Mouse (Mus musculus): Measurements from ENCODE around the gene Snx30. TPM values are rescaled to one million over a fixed set of nuclear protein-coding genes. Genes with fewer than 3 reads are reported as not detected.

The Snx30 gene
- polyA plus RNA-seq, 1 experiment, result 10.2 TPM

DNA sequence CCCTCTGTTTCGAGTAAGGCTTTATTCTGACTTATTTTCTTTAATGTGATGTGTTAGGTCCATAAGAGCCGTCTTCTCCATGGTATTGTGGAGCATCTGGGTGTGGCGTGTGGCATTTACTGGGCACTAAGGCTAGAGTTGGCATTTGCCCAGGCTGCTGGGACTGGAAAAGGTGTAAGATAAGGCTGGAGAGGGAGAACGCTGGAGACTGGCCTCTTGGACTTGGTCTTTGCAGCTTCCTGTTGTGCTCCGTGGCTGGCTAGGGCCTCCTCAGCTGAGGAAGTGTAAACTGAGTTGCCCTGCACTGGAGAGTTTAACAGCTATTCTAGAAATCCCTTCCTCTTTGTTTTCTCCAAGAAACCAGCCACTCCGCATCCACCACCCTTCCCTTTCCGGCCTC is 32.0 kb downstream of the Snx30 start:
- TF ChIP-seq GATA1 (IDR thresholded peaks at IDR 0.05; ENCODE audit: low read length), result no peak

DNA sequence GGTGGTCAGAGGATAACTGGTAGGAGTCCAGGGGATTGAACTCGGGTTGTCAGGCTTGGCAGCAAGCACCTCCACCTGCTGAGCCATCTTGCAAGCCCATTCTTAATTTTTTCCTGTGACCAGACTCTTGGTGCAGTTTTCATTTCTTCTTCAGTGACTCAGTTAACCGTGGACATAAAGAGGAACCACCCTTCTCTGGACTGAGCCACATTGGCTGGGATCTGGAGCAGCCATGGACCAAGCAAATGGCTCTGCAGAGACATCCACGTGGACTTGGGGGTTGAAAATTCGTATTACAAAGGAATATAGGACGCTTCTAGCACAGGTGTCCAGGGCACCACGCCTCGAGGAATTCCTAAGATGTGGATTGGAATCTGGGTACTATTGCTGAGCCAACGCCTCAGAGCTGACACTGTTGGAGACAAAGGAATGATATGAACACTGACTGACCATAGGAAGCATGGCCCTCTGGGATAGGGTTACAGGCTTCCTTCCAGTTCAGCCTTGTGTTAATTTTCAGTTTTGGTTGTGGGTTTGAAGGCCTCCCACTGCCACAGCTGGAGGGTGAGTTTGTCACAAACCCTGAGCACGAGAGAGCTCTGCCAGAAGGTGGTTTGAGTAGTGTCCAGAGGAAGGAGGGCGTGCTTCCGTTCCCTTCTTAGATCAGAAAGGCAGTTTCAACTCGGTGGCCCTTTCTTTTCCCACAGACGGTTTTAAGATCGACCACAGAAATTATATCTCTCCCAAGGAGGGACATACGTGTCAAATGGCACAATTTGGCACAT is 39.0 kb downstream of the Snx30 start:
- TF ChIP-seq GATA1 (IDR thresholded peaks at IDR 0.05; ENCODE audit: low read length), result no peak

DNA sequence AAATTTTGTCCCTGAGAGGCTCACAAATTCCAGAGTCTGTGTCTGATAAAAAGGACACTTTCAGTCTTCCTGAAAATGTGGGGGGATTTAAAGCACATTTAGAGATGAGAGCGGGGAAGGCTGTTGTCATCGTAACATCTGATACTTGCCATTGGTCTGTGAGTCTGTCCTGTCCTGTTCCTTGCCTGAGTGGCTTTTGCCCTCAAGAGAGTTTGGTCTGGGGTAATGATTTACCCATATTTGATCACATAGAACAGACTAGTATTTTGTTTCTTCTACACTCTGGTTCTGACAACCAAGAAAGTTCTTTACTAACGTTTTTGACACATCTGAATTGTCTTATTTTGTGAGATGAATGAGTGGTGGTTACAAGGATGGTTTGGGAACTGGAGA is 39.6 kb downstream of the Snx30 start:
- TF ChIP-seq GATA1 (IDR thresholded peaks at IDR 0.05; ENCODE audit: low read length), result no peak

DNA sequence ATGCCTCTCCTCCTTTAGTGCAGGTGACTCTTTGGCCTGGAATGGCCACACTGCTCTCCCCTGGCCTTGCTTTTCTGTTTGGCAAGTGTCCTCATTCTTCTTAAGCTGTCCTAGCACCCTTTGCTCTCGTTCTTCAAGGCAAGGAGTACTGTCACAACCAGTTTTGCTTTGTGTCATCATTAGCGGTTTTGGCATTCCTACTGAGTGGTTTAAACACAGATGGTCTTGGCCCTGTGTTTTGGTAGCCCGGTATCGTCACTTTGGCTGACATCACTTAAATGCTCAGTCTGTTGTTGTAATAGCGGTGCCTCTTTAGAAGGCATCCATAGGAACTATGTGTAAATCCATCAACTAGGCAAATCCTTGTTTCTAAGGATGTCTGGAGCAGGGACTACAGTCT is 41.8 kb downstream of the Snx30 start:
- TF ChIP-seq GATA1 (IDR thresholded peaks at IDR 0.05; ENCODE audit: low read length), result no peak

DNA sequence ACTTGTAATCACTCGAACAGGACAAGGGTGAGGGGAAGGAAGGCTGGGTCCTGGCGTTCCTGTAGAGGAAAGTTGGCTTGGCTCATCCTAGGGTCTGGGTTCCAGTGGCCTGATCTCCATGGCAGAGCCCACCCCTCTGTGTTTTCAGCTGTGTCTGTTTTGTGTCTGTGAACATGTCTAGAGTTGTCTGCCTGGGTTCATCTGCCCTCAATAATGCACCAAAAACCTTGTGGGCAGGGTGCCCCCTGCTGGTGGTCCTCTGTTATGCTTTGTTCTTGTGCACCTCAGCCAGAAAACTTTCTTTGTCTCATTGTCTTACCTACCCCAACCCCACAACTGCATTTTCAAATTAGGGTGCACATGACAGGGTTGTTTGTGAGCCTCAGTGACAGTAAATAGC is 44.5 kb downstream of the Snx30 start:
- no peak for TF ChIP-seq GATA1 (IDR thresholded peaks at IDR 0.05; ENCODE audit: low read length)

DNA sequence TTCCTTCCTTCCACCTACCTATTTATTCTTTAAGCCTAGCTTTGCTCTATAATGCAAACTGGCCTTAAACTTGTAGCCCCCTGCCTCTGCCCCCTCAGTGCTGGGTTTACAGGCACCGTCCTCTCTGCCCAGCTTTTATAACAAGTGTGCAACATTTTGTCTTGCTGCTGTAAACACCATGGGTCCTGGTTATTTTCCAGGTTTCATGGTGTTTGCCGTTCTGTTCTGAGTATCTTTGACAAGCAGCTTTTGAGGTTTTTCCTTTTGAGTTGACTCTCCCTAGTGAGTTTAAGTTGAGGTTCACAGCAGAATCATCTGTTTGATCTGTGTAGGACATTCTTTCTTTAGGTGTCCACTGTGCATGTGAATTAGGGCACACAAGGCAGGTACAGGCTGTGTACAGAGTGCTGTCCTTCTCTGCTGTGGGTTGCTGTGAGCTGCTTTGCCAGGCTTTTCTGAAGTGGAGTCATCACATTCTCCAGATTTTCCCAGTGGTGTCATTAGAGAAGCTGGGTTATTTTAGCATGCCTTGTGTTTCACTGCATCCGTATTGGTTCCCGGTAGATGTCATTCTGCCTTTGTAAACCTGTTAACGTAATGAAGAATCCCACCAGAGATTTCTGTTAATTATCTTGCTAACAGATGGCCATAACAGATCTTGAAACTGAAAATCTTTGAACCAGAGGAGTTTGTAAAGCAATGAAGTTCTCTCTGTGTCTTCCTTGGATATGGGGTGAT is 45.4 kb downstream of the Snx30 start:
- TF ChIP-seq GATA1 (IDR thresholded peaks at IDR 0.05; ENCODE audit: low read length), result no peak

DNA sequence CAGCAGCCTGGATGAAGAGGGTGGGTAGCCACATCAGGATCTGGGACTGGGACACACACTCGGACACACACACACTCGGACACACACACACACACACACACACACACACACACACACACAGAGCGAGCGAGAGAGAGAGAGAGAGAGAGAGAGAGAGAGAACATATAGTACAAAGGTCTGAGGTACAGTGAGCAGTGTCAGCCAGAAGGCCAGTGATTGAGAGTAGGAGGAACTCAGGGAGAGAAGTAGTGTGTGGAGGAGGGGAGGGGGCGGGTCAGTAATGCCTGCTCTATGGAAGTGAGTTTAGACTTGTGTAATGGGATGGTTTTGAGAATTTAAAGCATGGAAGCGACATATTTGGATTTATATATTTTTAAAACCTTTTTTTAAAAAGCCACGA is 47.5 kb downstream of the Snx30 start:
- no peak for TF ChIP-seq GATA1 (IDR thresholded peaks at IDR 0.05; ENCODE audit: low read length)

DNA sequence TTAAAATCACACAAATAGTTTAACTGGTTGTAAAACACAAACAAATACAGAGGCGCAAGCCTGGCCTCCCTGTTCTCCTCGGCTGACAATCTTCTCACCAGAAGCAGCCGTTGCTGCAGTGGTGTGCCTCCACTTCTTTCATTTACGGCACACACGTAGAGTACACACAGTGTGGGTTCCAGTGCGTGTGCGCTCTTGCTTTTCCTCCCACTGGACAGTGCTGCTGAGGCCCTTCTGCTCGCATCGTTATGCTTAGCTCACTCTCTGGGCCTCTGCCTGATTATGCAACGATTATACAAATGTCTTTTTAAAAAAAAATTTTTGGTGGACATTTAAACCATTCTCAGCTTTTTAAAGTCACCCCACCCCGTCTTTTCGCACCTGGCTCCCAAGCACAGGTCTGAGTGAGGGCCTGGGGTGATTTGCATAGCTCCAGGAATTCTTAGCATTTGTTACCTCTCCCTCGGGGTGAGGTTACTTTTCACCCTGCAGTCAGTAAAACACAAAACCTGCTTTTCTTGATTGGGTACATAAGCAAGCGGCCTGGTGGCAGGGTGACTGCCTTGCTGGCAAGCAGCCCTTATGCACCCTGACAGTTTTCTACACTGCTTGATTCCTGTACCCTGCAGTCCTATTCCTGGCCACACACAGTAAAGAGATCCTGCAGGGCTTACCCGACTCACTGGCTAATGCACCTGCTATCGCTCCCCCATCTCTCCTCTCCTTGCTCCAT is 54.2 kb downstream of the Snx30 start:
- TF ChIP-seq GATA1 (IDR thresholded peaks at IDR 0.05; ENCODE audit: low read length), result no peak

DNA sequence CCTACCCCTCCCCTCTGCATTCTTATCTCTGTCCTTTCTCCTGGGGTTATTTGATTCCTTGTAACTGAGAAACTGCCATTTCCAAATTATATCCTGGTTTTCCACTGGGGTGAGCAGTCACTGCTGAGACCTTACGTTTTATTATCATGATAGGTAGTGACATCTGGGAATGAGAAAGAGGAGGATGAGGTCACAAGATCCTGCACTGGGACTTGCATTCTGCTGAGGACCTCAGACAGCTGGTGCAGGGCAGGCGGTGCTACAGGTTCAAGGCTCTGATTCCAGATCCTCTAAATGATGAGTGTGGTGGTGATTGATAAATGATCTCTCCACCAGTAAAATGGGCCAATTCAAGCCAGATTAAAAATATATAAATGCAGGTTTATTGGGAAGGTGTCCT is 54.8 kb downstream of the Snx30 start:
- TF ChIP-seq GATA1 (IDR thresholded peaks at IDR 0.05; ENCODE audit: low read length), result no peak

DNA sequence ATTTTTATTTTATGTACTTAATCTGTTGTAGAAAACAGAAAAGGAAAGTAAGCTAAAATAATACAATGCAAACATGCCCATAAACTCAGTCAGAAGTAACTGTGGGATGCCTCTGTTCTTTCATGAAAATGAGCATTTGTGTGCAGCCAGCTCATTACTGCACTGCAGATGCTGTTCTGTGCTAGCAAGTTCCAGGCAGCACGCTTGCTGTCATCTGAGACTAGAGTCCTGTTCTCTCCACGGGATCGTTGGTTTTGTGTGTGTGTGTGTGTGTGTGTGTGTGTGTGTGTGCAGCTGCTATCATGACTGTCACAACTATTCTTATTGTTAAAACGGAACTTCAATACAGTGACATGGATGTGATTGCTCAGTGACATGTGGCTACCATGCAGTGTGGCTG is 56.2 kb downstream of the Snx30 start:
- no peak for TF ChIP-seq GATA1 (IDR thresholded peaks at IDR 0.05; ENCODE audit: low read length)

DNA sequence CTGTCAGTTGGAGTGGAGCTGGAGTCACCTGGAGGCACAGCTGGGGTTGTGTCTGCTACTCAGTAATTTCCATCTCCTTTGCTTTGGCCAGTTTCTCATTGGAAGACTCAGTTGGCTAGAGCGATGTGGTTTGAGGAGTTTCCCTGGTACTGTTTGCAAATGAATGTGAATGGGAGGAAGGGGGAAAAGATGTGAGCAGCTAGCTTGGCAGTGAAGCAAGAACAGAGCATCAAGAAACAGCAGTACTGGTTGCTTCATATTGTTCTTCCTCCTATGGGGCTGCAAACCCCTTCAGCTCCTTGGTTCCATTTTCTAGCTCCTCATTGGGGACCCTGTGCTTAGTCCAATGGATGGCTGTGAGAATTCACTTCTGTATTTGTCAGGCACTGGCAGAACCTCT is 56.7 kb downstream of the Snx30 start:
- no peak for TF ChIP-seq GATA1 (IDR thresholded peaks at IDR 0.05; ENCODE audit: low read length)

DNA sequence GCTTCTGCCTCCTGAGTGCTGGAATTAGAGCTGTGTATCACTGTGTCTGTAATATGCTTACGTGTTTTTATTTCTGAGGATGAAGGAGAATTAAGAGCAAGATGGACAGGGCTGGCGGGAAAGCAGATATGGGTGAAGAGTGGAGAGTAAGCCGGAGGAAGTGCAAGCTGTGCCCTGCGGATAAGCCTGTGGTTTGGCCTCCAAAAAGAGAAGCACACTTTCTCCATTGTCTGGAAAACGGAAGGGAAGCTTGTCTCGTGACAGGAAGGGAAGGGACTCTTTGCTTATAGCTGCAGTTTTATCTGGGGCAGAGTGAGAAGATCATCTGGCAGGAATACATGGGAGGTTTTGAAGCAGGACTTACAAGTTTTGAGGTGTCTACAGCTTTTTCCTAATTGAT is 58.2 kb downstream of the Snx30 start:
- TF ChIP-seq GATA1 (IDR thresholded peaks at IDR 0.05; ENCODE audit: low read length), result peak; percentile 71

DNA sequence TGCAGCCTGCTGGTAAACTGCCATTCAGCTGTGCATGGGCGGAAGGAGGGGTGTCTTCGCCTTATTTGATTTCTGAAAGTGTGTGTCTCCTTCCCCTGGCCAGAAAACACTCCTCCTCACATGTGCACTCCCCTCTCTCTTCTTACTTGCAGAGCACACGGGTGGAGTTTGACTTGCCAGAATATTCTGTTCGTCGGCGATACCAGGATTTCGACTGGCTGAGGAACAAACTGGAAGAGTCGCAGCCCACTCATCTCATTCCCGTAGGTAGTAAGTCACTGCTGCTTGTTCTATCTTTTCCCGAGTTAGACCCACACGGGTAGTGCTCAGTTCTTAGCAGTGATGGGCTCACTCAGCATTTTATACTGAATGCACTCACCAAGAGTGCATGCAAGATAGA is 62.4 kb downstream of the Snx30 start:
- TF ChIP-seq GATA1 (IDR thresholded peaks at IDR 0.05; ENCODE audit: low read length), result no peak

DNA sequence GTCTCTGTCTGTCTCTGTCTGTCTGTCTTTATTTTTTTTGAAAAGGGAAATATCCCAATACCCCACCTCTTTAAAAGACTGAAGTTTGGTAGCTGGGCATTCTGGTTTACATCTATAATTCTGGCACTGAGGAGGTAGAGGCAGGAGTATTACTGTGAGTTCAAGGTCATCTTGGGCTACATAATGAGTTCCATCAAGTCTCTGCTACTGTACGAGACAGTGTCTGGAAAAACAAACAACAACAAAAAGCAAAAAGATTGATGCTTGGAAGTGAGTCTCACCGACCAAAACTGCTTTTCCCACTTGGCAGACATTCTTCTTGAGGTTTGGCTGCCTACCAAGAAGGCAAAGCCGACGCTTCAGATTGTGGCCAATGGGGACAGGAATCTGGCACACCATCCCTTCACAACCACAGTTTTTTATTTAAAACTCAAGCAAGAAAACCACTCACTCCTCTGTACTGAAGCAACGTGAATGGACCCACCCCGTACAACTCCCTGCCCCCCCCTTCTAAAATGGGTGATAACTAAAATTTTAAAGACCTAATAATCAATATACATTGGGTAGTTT is 63.9 kb downstream of the Snx30 start:
- TF ChIP-seq GATA1 (IDR thresholded peaks at IDR 0.05; ENCODE audit: low read length), result no peak

DNA sequence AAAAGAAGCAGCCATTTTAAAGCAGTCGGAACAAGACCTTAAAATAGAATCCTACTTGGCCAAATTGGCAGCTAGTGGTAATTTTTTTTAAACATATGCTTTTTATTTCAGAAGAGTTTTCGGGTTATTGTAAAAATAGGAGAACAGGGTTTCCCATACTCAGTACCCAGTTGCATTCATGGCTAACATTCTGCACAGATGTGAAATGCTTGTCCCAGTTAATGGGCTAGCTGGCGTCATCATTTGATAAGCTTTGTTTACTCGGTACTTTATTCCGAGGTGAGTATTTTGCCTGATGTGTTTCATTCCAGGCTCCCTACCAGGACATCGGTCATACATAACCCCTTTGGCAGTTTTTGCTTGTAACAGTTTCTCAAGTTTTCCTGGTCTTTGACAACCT is 64.8 kb downstream of the Snx30 start:
- TF ChIP-seq GATA1 (IDR thresholded peaks at IDR 0.05; ENCODE audit: low read length), result no peak

Measured in G1E-ER4 (cell line).